Mouse (Mus musculus): ENCODE data around the gene Ugt1a2.

- TF ChIP-seq POLR2A (IDR thresholded peaks at IDR 0.05; ENCODE audit: low read depth, low read length), result no peak
- TF ChIP-seq CTCF (IDR thresholded peaks at IDR 0.05; ENCODE audit: borderline replicate concordance, insufficient read depth, low read length), result no peak
Measured at GRCm38 (mm10) chr1:88268070-88268469, 67.7 kb downstream of the Ugt1a2 start.
